Mouse (Mus musculus) olfactory bulb, adult 2 months (tissue): ENCODE measurements around the gene Nckipsd. TPM values are rescaled to one million over a fixed set of nuclear protein-coding genes. Genes with fewer than 3 reads are reported as not detected.

Experiments used
- H3K27ac ChIP-seq: fragments of 200-500 bp; 2 replicates; pipeline ENCODE4 v1.5.1; 2012; ENCODE audit warnings: low read depth, low read length; ENCODE audit not compliant: insufficient read depth
- H3K4me1 ChIP-seq: fragments of 200-500 bp; 2 replicates; pipeline ENCODE4 v1.6.1; 2012; ENCODE audit warnings: low read length; ENCODE audit not compliant: control insufficient read depth, insufficient read depth
- H3K4me3 ChIP-seq: fragments of 200-500 bp; 2 replicates; pipeline ENCODE4 v1.5.1; 2012; ENCODE audit warnings: mild to moderate bottlenecking, low read depth, low read length, moderate library complexity; ENCODE audit not compliant: insufficient read depth
- CTCF ChIP-seq: fragments of 200-500 bp; IDR thresholded peaks from 2 replicates; pipeline ENCODE4 v1.5.1; 2012; ENCODE audit warnings: low read depth, mild to moderate bottlenecking, low read length, moderate library complexity; ENCODE audit not compliant: insufficient read depth
- POLR2A ChIP-seq: fragments of 200-500 bp; IDR thresholded peaks from 2 replicates; pipeline ENCODE4 v1.6.1; 2012; ENCODE audit warnings: mild to moderate bottlenecking, low read depth, low read length, moderate library complexity; ENCODE audit not compliant: insufficient read depth
- WGBS: fragments of 180-500 bp; shearing (Covaris S2); methylation state at CpG from one replicate; pipeline ENCODE4 v1.1.7; 2018; 5-methylcytosine and 5-hydroxymethylcytosine counted together
- polyA plus RNA-seq: library from polyadenylated mRNA; stranded (reverse); fragments of >200 nt; gene quantifications from 2 replicates; pipeline ENCODE4 v1.2.4, GENCODE M21; 2012; ENCODE audit warnings: low replicate concordance; ENCODE audit not compliant: missing spikeins, insufficient read depth, insufficient read length

The Nckipsd gene
- not detected in 2 replicates for polyA plus RNA-seq

- WGBS: under 1% methylated on average over 62 of the region's 62 CpGs
Measured at GRCm38 (mm10) chr9:108808163-108808665, at the start of gene Nckipsd. Nckipsd (plus strand) TSS chr9:108808368.

DNA sequence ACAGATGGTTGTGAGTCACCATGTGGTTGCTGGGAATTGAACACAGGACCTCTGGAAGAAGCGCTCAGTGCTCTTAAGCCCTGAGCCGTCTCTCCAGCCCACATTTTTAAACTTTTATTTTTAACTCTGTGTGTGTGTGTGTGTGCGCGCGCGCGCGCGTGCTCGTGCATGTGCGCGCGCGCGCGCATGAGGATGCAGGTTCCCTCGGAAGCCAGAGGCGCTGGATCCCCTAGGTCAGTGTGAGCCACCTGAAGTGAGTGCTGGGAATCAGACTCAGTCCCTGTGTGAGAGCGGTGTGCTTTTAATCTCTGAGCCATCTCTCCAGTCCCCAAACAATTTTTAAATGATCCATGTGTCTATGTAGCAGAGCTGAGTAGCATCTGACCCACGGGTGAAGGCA, 49.0 kb upstream of the Nckipsd start:
- WGBS: 98% methylated on average over 20 of the region's 20 CpGs
- Histone ChIP-seq H3K4me3 (no peak overlapping the region), H3K4me1 (no peaks in the 10 kb centered on the region; the same call in 1 of the 2 replicates), H3K27ac (no peak overlapping the region)
- TF ChIP-seq CTCF: no peak
- TF ChIP-seq POLR2A: no peak

More at GRCm38 (mm10) chr9:108808163-108808665, at the start of gene Nckipsd:
- H3K4me3 ChIP-seq: peak within 1 kb of the TSS; percentile 89
- TF ChIP-seq POLR2A (peak; percentile 79), CTCF (peak; percentile 81)
- no peak within 1 kb of the TSS for H3K27ac ChIP-seq
- H3K4me1 ChIP-seq: peaks cover 14% of the 10 kb centered on the region

DNA sequence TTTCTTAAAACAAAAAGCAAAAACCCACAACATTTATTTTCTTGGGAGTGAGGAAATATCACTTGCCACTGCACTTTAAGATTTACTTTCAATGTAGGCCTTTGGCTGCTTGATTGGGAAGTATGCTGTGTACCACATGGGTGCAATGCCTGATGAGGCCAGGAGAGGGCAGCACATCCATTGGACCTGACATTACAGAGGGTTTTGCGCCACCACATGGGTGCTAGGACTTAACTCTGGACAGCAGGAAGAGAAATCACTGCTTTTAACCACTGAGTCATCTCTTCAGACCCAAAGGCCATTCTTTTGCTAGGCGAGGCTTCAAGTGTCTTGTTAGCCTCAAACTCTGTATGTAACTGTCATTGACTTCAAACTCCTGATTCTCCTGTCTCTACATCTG, 48.4 kb upstream of the Nckipsd start:
- H3K27ac ChIP-seq: no peak overlapping the region

DNA sequence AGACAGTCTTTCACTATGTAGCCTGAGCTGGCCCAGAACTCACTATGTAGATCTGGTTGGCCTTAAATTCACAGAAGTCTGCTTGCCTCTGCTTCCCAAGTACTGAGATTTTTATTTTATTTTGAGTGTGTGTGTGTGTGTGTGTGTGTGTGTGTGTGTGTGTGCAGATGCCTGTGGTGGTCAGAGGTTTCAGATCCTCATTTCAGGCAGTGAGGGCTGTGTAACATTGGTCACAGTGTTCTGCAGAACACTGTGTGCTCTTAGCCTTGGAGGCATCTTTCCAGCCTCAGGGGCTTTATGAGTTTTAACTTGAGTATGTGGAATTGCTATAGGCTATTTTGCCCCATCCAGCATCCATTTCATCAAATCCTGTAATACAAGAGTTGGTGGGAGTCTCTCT, 46.6 kb upstream of the Nckipsd start:
- TF ChIP-seq POLR2A (no peak), CTCF (no peak)
- H3K27ac ChIP-seq: no peak overlapping the region
- H3K4me3 ChIP-seq: no peak overlapping the region
- H3K4me1 ChIP-seq: no peaks in the 10 kb centered on the region; the same call in 1 of the 2 replicates

More for the DNA sequence above, 48.4 kb upstream of the Nckipsd start:
- no peaks in the 10 kb centered on the region; the same call in 1 of the 2 replicates for H3K4me1 ChIP-seq
- TF ChIP-seq POLR2A (no peak), CTCF (no peak)
- H3K4me3 ChIP-seq: no peak overlapping the region
- WGBS: 73% methylated on average over 2 of the region's 2 CpGs

- Histone ChIP-seq H3K27ac (no peak overlapping the region), H3K4me1 (no peaks in the 10 kb centered on the region), H3K4me3 (no peak overlapping the region)
- TF ChIP-seq CTCF (no peak), POLR2A (no peak)
- 85% methylated on average over 10 of the region's 10 CpGs for WGBS
Measured at GRCm38 (mm10) chr9:108764971-108765370, 43.2 kb upstream of the Nckipsd start.

DNA sequence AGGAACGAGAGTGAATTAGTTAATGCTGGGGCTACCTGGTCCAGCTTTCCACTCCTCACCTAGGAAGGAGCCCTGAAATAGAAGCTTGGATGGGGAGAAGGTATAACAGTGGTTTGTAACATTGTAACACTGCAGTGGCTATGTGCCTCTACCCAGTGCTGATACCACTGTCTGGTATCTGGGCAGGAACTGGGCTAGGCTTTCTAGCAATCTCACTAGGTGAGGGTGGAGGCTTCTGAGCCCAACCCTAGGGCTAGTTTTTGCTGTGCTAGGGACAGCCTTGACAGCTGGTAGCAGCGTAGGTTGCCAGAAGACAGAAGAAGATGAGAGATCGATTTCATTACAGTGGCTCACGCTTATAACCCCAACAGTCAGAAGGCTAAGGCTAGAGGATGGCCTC, 31.6 kb upstream of the Nckipsd start:
- Histone ChIP-seq H3K4me1 (peaks cover 3% of the 10 kb centered on the region; the same call in 1 of the 2 replicates), H3K27ac (no peak overlapping the region), H3K4me3 (no peak overlapping the region)
- 92% methylated on average over 4 of the region's 4 CpGs for WGBS
- TF ChIP-seq POLR2A (no peak), CTCF (no peak)

- Histone ChIP-seq H3K4me1 (peaks cover 8% of the 10 kb centered on the region), H3K27ac (no peak overlapping the region), H3K4me3 (no peak overlapping the region)
- 68% methylated on average over 4 of the region's 4 CpGs for WGBS
- TF ChIP-seq CTCF: no peak
- TF ChIP-seq POLR2A: no peak
Measured at GRCm38 (mm10) chr9:108777276-108777675, 30.9 kb upstream of the Nckipsd start.

GRCm38 (mm10) chr9:108780959-108781358, 27.2 kb upstream of the Nckipsd start:
- WGBS: 22% methylated on average over 5 of the region's 5 CpGs

GRCm38 (mm10) chr9:108781891-108782290, 26.3 kb upstream of the Nckipsd start:
- Histone ChIP-seq H3K27ac (no peak overlapping the region), H3K4me1 (peaks cover 13% of the 10 kb centered on the region), H3K4me3 (no peak overlapping the region)
- no peak for TF ChIP-seq POLR2A
- TF ChIP-seq CTCF: no peak
- 73% methylated on average over 4 of the region's 4 CpGs for WGBS

More at GRCm38 (mm10) chr9:108780959-108781358, 27.2 kb upstream of the Nckipsd start:
- H3K27ac ChIP-seq: peak overlapping the region; percentile 16; the same call in 1 of the 2 replicates
- H3K4me3 ChIP-seq: no peak overlapping the region
- TF ChIP-seq CTCF (no peak), POLR2A (no peak)
- peaks cover 12% of the 10 kb centered on the region for H3K4me1 ChIP-seq

DNA sequence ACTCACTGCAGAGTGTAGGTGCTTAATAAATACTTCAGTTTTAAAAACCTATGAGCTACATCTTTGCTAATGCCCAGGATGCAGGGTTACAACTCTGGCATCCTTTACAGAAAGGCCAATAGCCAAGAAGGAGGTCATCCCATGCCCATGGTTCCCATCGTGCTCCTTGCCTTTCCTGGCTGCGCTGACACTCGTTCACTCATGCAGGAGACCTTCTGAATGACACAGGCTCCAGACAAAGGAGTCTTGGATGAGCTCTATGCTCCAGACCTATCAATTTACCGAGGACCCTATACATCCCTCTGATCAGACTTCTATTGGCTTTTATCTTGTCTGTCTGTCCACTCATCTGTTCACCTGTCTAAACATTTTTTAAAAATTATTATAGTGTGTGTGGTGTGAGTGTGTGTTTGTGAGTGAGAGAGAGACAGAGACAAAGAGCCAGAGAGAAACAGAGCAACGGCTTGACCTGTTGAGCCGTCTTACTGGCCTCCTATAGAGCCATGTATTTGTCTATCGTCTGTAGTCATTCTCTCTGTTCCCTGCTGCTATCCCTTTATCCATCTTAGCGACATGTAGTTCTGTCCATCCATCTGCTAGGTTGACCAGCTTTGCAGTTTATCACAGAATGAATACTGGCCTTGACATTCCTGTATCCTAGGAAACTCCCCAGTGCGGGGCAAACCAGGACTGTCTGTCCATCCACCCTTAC, 25.2 kb upstream of the Nckipsd start:
- H3K27ac ChIP-seq: peak overlapping the region; percentile 36
- 22% methylated on average over 9 of the region's 9 CpGs for WGBS
- H3K4me1 ChIP-seq: peaks cover 14% of the 10 kb centered on the region
- peak overlapping the region; percentile 100 for H3K4me3 ChIP-seq
- TF ChIP-seq CTCF (no peak), POLR2A (no peak)
